Mouse (Mus musculus) kidney, embryonic 15.5 days (tissue): ENCODE data around the gene Rad51ap2. TPM values are rescaled to one million over a fixed set of nuclear protein-coding genes. Genes with fewer than 3 reads are reported as not detected.

Source experiments
- ATAC-seq: fragments of 200-750 bp; cut with Nextera tagmentation; replicated peaks from 2 replicates; pipeline ENCODE4 v1.8.0; 2017; ENCODE audit warnings: moderate TSS enrichment; ENCODE audit not compliant: low FRiP score
- H3K27ac ChIP-seq: fragments of 300-500 bp; sonication (generic); 2 replicates; pipeline ENCODE4 v1.5.1; 2015; ENCODE audit warnings: mild to moderate bottlenecking, inconsistent platforms
- H3K27me3 ChIP-seq: fragments of 300-500 bp; sonication (generic); 2 replicates; pipeline ENCODE4 v1.6.1; 2015; ENCODE audit warnings: inconsistent platforms
- H3K36me3 ChIP-seq: fragments of 300-500 bp; sonication (generic); 2 replicates; pipeline ENCODE4 v1.6.1; 2015; ENCODE audit warnings: inconsistent platforms
- H3K4me1 ChIP-seq: fragments of 300-500 bp; sonication (generic); 2 replicates; pipeline ENCODE4 v1.6.1; 2015; ENCODE audit warnings: inconsistent platforms
- H3K4me2 ChIP-seq: fragments of 300-500 bp; sonication (generic); 2 replicates; pipeline ENCODE4 v1.6.1; 2015; ENCODE audit warnings: moderate library complexity, mild to moderate bottlenecking, inconsistent platforms
- H3K4me3 ChIP-seq: fragments of 300-500 bp; sonication (generic); replicated peaks from 2 replicates; pipeline ENCODE4 v1.5.1; 2015; ENCODE audit warnings: mild to moderate bottlenecking, inconsistent platforms
- H3K9ac ChIP-seq: fragments of 300-500 bp; sonication (generic); 2 replicates; pipeline ENCODE4 v1.6.1; 2015; ENCODE audit warnings: mild to moderate bottlenecking, inconsistent platforms
- H3K9me3 ChIP-seq: fragments of 300-500 bp; sonication (generic); replicated peaks from 2 replicates; pipeline ENCODE4 v1.6.1; 2016; ENCODE audit warnings: inconsistent platforms
- WGBS: fragments of 180-500 bp; shearing (Covaris S2); methylation state at CpG from one replicate; pipeline ENCODE4 v1.1.7; 2015; ENCODE audit warnings: mixed read lengths; 5-methylcytosine and 5-hydroxymethylcytosine counted together
- polyA plus RNA-seq: library from polyadenylated mRNA; unstranded; fragments of >200 nt; fragmentation: Nextera tagmentation; extraction: Ambion mirVana; gene quantifications from 2 replicates; pipeline ENCODE4 v1.2.1, GENCODE M21; 2015

Rad51ap2 gene
- polyA plus RNA-seq, 1 experiment from 2014 or later, result 0.10 TPM

DNA sequence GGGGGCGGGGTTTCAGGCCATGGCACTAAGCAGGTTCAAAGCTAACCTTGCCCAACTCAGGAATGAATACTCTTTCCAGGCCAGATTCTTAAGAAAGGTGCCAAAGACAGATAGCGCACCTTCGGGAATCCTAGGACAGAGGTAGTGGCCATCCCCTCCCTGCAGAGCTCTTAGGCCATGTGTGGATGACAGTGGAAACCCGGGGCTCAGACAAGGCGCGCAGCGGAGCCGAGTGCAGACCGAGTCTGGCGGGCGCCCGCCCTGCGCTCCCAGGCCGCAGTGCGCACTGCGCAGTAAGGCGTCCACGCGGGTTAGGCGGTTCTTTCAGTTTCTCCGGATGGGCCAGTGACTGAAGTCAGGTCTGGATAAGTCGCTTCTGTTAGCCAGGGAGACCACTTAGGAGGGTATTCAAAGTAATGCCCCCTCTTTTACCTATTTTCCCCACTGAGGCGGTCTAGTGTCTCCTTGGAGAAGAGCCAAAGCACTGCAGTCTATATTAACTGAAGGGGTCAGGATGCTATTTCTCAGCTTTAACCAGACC, 17.9 kb upstream of the Rad51ap2 start:
- WGBS, result 28% methylated on average over 23 of the region's 23 CpGs
- Histone ChIP-seq H3K36me3 (no peaks in the 10 kb centered on the region), H3K9ac (no peak overlapping the region), H3K9me3 (no peaks in the 10 kb centered on the region), H3K4me2 (peak overlapping the region; percentile 80), H3K27me3 (peaks cover 46% of the 10 kb centered on the region), H3K4me1 (peaks cover 20% of the 10 kb centered on the region), H3K4me3 (peak overlapping the region; percentile 24), H3K27ac (no peak overlapping the region)
- ATAC-seq, result 0 out of 2 replicates have a peak, but pooled peaks have one; percentile 20

DNA sequence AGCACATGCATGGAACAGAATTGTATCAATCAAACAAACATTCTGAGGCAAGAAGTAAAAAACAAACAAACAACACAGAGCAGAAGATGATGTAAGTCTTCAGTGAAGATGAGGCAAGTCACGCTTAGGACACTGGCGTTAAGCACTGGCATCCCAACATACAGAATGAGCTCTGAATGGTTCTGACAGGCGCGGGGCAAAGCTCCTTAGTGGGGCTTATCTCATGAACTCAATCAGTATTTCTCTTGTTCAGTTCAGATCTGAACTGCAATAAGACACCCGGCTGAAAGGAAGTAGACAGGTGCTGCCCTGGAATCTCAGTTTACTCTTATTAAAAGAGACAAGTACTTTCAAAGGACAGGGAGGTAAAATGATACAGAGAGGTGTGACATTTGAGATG, 1.7 kb upstream of the Rad51ap2 start:
- no peaks in the 10 kb centered on the region for H3K9me3 ChIP-seq
- H3K4me3 ChIP-seq, result no peak overlapping the region
- peaks cover 9% of the 10 kb centered on the region; the same call in 1 of the 2 replicates for H3K27me3 ChIP-seq
- H3K4me2 ChIP-seq, result no peak overlapping the region
- no peaks in the 10 kb centered on the region for H3K36me3 ChIP-seq
- H3K4me1 ChIP-seq, result peaks cover 6% of the 10 kb centered on the region; the same call in 1 of the 2 replicates
- ATAC-seq, result no peak
- H3K9ac ChIP-seq, result no peak overlapping the region
- no peak overlapping the region for H3K27ac ChIP-seq
- 60% methylated on average over 5 of the region's 5 CpGs for WGBS

DNA sequence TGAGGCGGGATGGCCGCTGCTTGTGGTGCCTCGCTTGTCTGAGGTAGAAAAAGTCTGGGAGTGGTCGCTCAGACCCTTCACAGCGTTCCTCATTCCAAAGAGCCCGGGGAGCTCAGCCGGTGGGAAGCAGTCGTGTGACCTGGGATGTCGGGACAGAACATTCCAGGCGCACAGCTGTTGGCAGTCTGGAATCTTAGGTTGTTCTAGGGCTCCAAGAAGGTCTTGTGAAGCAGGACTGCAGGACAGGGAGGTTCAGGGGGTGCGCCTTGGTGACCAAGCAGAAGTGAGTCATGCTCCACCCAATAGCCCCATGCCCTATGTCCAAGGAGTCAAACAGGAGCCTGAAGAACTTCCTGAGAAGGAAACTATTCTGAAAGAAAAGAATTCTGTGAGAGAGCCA, 334 bp downstream of the Rad51ap2 start:
- 6% methylated on average over 11 of the region's 11 CpGs for WGBS
- ATAC-seq, result peak; percentile 80
- H3K4me1 ChIP-seq, result peaks cover 6% of the 10 kb centered on the region; the same call in 1 of the 2 replicates

DNA sequence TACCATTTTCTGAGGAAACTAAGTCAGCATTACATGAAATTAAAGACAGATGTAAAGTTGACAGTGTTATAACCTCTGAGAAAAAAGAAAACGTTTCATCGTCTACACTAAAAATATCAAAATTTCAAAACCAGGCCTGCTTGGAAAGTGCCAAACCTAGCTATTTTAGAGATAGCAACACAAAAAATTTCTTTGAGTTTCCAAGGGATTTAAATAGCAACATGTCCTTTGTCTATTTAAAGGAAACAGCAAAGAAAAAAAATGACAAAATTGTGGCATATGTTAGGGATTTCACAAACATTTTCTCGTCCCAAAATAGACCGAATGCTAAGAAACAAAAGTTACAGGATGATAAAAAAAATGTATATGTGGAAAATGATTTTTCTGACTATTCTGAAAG, 753 bp downstream of the Rad51ap2 start:
- Histone ChIP-seq H3K27ac (no peak overlapping the region), H3K4me2 (peak overlapping the region; percentile 83), H3K36me3 (no peaks in the 10 kb centered on the region), H3K27me3 (peaks cover 9% of the 10 kb centered on the region; the same call in 1 of the 2 replicates), H3K9ac (no peak overlapping the region), H3K4me3 (peak overlapping the region; percentile 50; the same call in 1 of the 2 replicates), H3K9me3 (no peaks in the 10 kb centered on the region), H3K4me1 (peaks cover 6% of the 10 kb centered on the region; the same call in 1 of the 2 replicates)
- 76% methylated on average over 4 of the region's 4 CpGs for WGBS
- ATAC-seq, result no peak

More for the DNA sequence above, 334 bp downstream of the Rad51ap2 start:
- H3K27me3 ChIP-seq, result peaks cover 9% of the 10 kb centered on the region; the same call in 1 of the 2 replicates
- H3K4me2 ChIP-seq, result peak overlapping the region; percentile 83
- no peak overlapping the region for H3K27ac ChIP-seq
- no peaks in the 10 kb centered on the region for H3K9me3 ChIP-seq
- H3K9ac ChIP-seq, result peak overlapping the region; percentile 37
- no peaks in the 10 kb centered on the region for H3K36me3 ChIP-seq
- peak overlapping the region; percentile 50 for H3K4me3 ChIP-seq

Other genes with a start within 250 kb of the Rad51ap2 start
- gene Msgn1, start 247.1 kb upstream of the Rad51ap2 start, polyA plus RNA-seq, result not detected in 2 replicates
- 9.6 and 11.4 TPM in 2 replicates for gene Gen1, start 190.3 kb upstream of the Rad51ap2 start, polyA plus RNA-seq
- 142 and 147 TPM in 2 replicates for gene Smc6, start 190.2 kb upstream of the Rad51ap2 start, polyA plus RNA-seq
- 0.55 and 0.78 TPM in 2 replicates for gene Vsnl1, start 19.5 kb upstream of the Rad51ap2 start, polyA plus RNA-seq